Mouse (Mus musculus) hindbrain, embryonic 15.5 days (tissue): ENCODE results near the gene Foxo1. TPM values are rescaled to one million over a fixed set of nuclear protein-coding genes. Genes with fewer than 3 reads are reported as not detected.

ENCODE experiments used
- ATAC-seq: fragments of 200-750 bp; cut with Nextera tagmentation; 2 replicates; pipeline ENCODE4 v1.8.0; 2017; ENCODE audit warnings: low read depth, moderate number of reproducible peaks, moderate TSS enrichment; ENCODE audit not compliant: low FRiP score
- H3K27ac ChIP-seq: fragments of 300-500 bp; sonication (generic); replicated peaks from 2 replicates; pipeline ENCODE4 v1.5.1; 2015; ENCODE audit warnings: mild to moderate bottlenecking, inconsistent platforms
- H3K27me3 ChIP-seq: fragments of 300-500 bp; sonication (generic); 2 replicates; pipeline ENCODE4 v1.6.1; 2015; ENCODE audit warnings: control low read depth, inconsistent platforms
- H3K36me3 ChIP-seq: fragments of 300-500 bp; sonication (generic); 2 replicates; pipeline ENCODE4 v1.6.1; 2015; ENCODE audit warnings: control low read depth, inconsistent platforms
- H3K4me1 ChIP-seq: fragments of 300-500 bp; sonication (generic); replicated peaks from 2 replicates; pipeline ENCODE4 v1.6.1; 2015; ENCODE audit warnings: control low read depth, inconsistent platforms
- H3K4me2 ChIP-seq: fragments of 300-500 bp; sonication (generic); 2 replicates; pipeline ENCODE4 v1.6.1; 2015; ENCODE audit warnings: moderate library complexity, mild to moderate bottlenecking, inconsistent platforms
- H3K4me3 ChIP-seq: fragments of 300-500 bp; sonication (generic); 2 replicates; pipeline ENCODE4 v1.5.1; 2015; ENCODE audit warnings: mild to moderate bottlenecking, inconsistent platforms
- H3K9ac ChIP-seq: fragments of 300-500 bp; sonication (generic); 2 replicates; pipeline ENCODE4 v1.6.1; 2015; ENCODE audit warnings: inconsistent platforms
- H3K9me3 ChIP-seq: fragments of 300-500 bp; sonication (generic); 2 replicates; pipeline ENCODE4 v1.6.1; 2016; ENCODE audit warnings: control low read depth, inconsistent platforms
- WGBS: fragments of 180-500 bp; shearing (Covaris S2); methylation state at CpG from one replicate; pipeline ENCODE4 v1.1.7; 2015; 5-methylcytosine and 5-hydroxymethylcytosine counted together
- polyA plus RNA-seq: library from polyadenylated mRNA; unstranded; fragments of >200 nt; fragmentation: Nextera tagmentation; extraction: Ambion mirVana; gene quantifications from 2 replicates; pipeline ENCODE4 v1.2.1, GENCODE M21; 2015

Foxo1 gene
- polyA plus RNA-seq, 1 experiment from 2014 or later, result 3.4 TPM

DNA sequence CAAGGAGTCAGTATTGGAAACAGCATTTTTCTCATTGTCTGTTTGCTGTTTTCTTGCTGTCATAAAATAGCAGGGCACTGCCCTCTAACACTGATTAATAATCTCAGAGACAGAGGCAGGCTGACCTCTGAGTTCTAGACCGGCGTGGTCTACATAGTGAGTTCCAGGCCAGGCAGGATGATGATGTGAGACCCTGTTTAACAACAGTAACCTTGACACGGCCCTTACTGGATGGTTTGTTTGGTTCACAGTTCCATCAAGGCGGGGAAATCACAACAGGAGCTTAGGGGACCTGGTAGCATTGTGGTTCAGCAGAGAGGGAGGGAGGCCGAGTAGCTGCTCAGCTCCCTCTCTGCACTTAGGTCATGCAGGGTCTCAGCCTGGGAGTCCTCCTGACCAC, 25.8 kb downstream of the Foxo1 start:
- no peaks in the 10 kb centered on the region for H3K27me3 ChIP-seq
- H3K9me3 ChIP-seq, result no peaks in the 10 kb centered on the region
- WGBS, result 68% methylated on average over 5 of the region's 5 CpGs
- H3K36me3 ChIP-seq, result no peaks in the 10 kb centered on the region
- no peak overlapping the region for H3K9ac ChIP-seq
- no peak for ATAC-seq
- no peak overlapping the region for H3K4me3 ChIP-seq
- H3K27ac ChIP-seq, result no peak overlapping the region
- peaks cover 4% of the 10 kb centered on the region for H3K4me1 ChIP-seq
- H3K4me2 ChIP-seq, result no peak overlapping the region

GRCm38 (mm10) chr3:52295688-52296087, 27.6 kb downstream of the Foxo1 start:
- ATAC-seq, result no peak
- 78% methylated on average over 1 of the region's 1 CpGs for WGBS
- H3K27ac ChIP-seq, result no peak overlapping the region
- H3K4me2 ChIP-seq, result no peak overlapping the region
- H3K9ac ChIP-seq, result no peak overlapping the region
- no peaks in the 10 kb centered on the region for H3K9me3 ChIP-seq
- H3K4me3 ChIP-seq, result no peak overlapping the region
- no peaks in the 10 kb centered on the region for H3K36me3 ChIP-seq
- H3K27me3 ChIP-seq, result no peaks in the 10 kb centered on the region
- H3K4me1 ChIP-seq, result peaks cover 4% of the 10 kb centered on the region

DNA sequence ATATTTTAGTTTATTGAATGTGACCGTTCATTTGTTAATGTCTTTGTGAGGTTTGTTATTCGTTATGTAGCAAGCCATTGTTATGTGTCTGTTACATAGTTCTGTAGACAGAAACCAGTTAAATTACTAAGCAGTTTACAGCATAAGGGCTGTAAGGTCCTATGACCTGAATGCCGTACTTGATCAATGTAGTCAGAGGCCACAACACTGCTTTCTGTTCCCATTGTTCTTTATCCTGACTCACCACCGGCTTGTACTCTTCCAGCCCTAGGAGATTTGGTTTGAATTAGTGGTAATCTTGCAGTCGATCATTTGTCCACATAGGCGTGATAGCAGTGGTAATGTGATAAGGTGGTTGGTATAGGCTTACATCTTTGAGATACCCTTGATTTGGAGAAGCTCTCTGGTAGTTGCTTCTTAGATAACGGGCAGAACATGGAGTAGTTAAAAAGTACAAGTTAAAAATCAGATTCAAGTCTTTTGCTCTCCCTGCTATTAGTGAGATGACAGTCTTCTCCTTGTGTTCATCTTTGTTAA, 28.2 kb downstream of the Foxo1 start:
- H3K27ac ChIP-seq, result no peak overlapping the region
- WGBS, result 77% methylated on average over 7 of the region's 7 CpGs
- no peaks in the 10 kb centered on the region for H3K36me3 ChIP-seq
- H3K9ac ChIP-seq, result no peak overlapping the region
- H3K4me1 ChIP-seq, result peaks cover 4% of the 10 kb centered on the region
- no peaks in the 10 kb centered on the region for H3K27me3 ChIP-seq
- no peaks in the 10 kb centered on the region for H3K9me3 ChIP-seq
- no peak overlapping the region for H3K4me2 ChIP-seq
- ATAC-seq, result no peak
- H3K4me3 ChIP-seq, result no peak overlapping the region

- ATAC-seq, result no peak
Measured at GRCm38 (mm10) chr3:52297291-52298018, 29.3 kb downstream of the Foxo1 start.

DNA sequence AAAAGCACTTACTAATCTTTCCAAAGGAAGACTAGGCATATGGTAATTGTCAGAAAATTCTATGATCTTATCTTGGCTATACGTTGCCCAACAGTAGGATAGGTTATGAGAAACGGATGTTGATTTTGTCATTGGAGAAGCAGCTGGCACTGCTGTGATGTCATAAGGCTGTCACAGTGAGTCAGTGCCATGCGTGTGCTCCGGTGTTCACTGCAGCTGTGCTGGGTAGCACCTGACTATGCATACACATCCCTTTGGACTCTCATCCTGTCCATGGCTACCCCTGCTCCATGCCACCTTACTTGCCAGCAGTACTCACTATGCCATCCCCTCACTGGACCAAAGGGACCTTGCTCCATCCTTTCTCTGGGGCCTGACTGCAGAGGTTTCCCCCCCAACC, 30.5 kb downstream of the Foxo1 start:
- WGBS, result 88% methylated on average over 4 of the region's 4 CpGs

More at GRCm38 (mm10) chr3:52297291-52298018, 29.3 kb downstream of the Foxo1 start:
- Histone ChIP-seq H3K9me3 (no peaks in the 10 kb centered on the region), H3K36me3 (no peaks in the 10 kb centered on the region), H3K4me3 (no peak overlapping the region), H3K4me2 (no peak overlapping the region), H3K9ac (no peak overlapping the region), H3K4me1 (peaks cover 4% of the 10 kb centered on the region), H3K27ac (no peak overlapping the region), H3K27me3 (no peaks in the 10 kb centered on the region)
- WGBS, result 84% methylated on average over 15 of the region's 15 CpGs

DNA sequence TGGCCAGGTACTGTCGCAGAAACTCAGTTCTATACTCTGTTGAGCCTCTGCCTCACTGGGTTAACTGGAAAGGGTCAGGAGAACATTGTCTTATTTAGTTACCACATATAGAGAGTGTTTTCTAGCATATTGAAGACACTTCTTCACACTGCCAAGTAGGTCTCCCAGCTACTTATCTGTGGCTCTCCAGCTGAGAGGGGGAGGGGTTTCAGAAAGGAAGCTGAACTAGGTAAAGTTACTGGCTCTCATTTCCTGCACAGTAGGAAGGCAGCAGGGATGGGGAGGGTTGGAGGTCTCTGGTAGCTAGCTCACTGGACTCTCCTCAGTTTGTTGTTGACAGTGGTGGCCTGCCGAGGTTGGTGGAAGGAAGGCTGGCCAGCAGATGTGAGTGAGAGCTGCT, 31.2 kb downstream of the Foxo1 start:
- Histone ChIP-seq H3K9ac (no peak overlapping the region), H3K4me1 (no peaks in the 10 kb centered on the region)
- ATAC-seq, result no peak

More for the DNA sequence above, 30.5 kb downstream of the Foxo1 start:
- no peak overlapping the region for H3K27ac ChIP-seq
- no peak overlapping the region for H3K9ac ChIP-seq
- H3K4me2 ChIP-seq, result no peak overlapping the region
- no peaks in the 10 kb centered on the region for H3K36me3 ChIP-seq
- no peaks in the 10 kb centered on the region for H3K4me1 ChIP-seq
- no peak overlapping the region for H3K4me3 ChIP-seq
- no peaks in the 10 kb centered on the region for H3K9me3 ChIP-seq
- no peak for ATAC-seq
- no peaks in the 10 kb centered on the region for H3K27me3 ChIP-seq

DNA sequence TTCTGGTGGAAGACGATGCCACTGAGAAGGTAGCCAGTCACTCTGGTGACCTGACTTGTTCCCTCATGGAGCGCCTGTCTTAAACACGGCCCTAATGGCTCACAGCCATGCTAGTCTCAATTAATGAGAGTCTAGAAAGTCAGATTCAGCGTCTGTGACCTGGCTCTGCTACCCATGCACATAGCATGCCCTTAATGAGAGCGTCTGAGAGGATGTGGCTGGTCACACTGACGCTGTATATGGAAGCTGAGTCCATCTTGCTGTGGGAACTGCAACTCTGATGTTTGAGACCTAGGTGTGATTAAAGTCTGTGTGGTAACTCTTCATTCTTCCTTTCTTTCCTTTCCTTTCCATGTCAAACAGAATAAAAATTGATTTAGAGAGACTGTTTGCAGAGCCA, 32.4 kb downstream of the Foxo1 start:
- Histone ChIP-seq H3K9ac (no peak overlapping the region), H3K9me3 (no peaks in the 10 kb centered on the region), H3K27ac (no peak overlapping the region), H3K4me3 (no peak overlapping the region), H3K4me1 (no peaks in the 10 kb centered on the region), H3K4me2 (no peak overlapping the region), H3K27me3 (no peaks in the 10 kb centered on the region), H3K36me3 (no peaks in the 10 kb centered on the region)
- no peak for ATAC-seq
- 77% methylated on average over 6 of the region's 6 CpGs for WGBS

More for the DNA sequence above, 31.2 kb downstream of the Foxo1 start:
- Histone ChIP-seq H3K4me2 (no peak overlapping the region), H3K27ac (no peak overlapping the region), H3K9me3 (no peaks in the 10 kb centered on the region), H3K4me3 (no peak overlapping the region), H3K27me3 (no peaks in the 10 kb centered on the region), H3K36me3 (no peaks in the 10 kb centered on the region)
- WGBS, result 66% methylated on average over 2 of the region's 2 CpGs

DNA sequence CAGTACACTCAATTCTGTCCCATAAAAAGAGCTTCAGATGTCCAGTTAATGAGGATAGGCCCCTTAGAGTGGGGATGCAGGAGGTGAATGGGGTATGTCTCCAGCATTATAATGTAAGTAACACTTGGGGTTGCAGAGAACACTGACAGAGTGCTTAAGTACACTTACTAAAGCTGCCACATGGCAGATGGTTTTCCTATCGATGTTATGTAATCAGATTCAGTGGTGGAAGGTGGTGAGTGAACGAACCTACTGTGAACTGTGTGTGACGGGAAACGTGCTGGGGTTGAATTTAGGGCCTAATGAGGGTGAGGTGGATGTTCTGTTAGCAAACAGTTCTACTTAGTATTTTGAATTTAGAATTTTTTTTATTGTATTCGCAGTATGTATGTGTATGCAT, 35.2 kb downstream of the Foxo1 start:
- H3K4me1 ChIP-seq, result no peaks in the 10 kb centered on the region
- no peak overlapping the region for H3K4me3 ChIP-seq
- 83% methylated on average over 5 of the region's 5 CpGs for WGBS
- H3K9ac ChIP-seq, result no peak overlapping the region
- H3K9me3 ChIP-seq, result no peaks in the 10 kb centered on the region
- H3K27me3 ChIP-seq, result no peaks in the 10 kb centered on the region
- no peak overlapping the region for H3K27ac ChIP-seq
- no peak overlapping the region for H3K4me2 ChIP-seq
- H3K36me3 ChIP-seq, result no peaks in the 10 kb centered on the region
- no peak for ATAC-seq

- H3K4me2 ChIP-seq, result no peak overlapping the region
- WGBS, result 67% methylated on average over 5 of the region's 5 CpGs
- no peaks in the 10 kb centered on the region for H3K4me1 ChIP-seq
- ATAC-seq, result no peak
- no peak overlapping the region for H3K27ac ChIP-seq
- no peak overlapping the region for H3K4me3 ChIP-seq
- H3K9ac ChIP-seq, result no peak overlapping the region
- H3K36me3 ChIP-seq, result no peaks in the 10 kb centered on the region
- H3K27me3 ChIP-seq, result no peaks in the 10 kb centered on the region
- no peaks in the 10 kb centered on the region for H3K9me3 ChIP-seq
Measured at GRCm38 (mm10) chr3:52308586-52309321, 40.6 kb downstream of the Foxo1 start.

DNA sequence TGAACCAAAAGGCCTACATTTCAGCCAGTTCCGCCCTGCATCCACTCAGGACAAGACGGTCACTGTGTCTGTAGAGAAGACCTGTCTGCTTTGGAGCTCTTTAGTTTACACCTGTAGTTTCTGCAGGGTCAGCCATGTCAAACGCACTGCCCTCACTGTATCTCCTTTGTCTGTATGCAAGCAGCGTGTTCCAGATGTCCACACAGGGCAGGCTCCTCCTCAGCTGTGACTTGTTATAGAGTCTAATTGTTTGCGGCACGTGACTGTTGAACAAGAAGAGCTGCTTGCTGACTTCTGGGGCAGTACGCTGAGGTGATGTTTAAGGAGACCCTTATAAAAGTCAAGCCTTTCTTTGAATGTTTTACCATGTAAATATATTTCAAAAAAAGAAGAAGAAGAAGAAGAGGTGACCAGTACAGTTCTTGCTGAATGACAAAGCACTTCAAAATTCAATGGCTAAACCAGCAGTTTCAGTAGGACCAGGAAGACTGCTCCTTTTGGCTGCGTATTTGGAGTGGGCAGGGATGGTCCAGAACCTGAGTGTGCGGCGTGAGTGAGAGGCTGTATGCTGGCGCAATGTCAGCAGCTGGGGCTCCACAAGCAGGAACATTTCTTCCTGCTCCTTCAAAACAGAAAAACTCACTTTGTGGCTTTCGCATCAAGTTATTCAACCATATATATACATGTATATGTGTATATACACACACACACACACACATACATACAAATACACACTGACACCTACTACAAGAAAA, 52.6 kb downstream of the Foxo1 start:
- H3K4me3 ChIP-seq, result no peak overlapping the region
- no peak overlapping the region for H3K27ac ChIP-seq
- H3K4me1 ChIP-seq, result peaks cover 8% of the 10 kb centered on the region; the same call in 1 of the 2 replicates
- no peak overlapping the region for H3K9ac ChIP-seq
- no peaks in the 10 kb centered on the region for H3K27me3 ChIP-seq
- H3K9me3 ChIP-seq, result no peaks in the 10 kb centered on the region
- no peaks in the 10 kb centered on the region for H3K36me3 ChIP-seq
- H3K4me2 ChIP-seq, result no peak overlapping the region
- 91% methylated on average over 12 of the region's 12 CpGs for WGBS
- no peak for ATAC-seq

- Histone ChIP-seq H3K36me3 (no peaks in the 10 kb centered on the region), H3K9ac (no peak overlapping the region), H3K4me1 (peaks cover 8% of the 10 kb centered on the region; the same call in 1 of the 2 replicates), H3K4me2 (no peak overlapping the region), H3K9me3 (no peaks in the 10 kb centered on the region), H3K27me3 (no peaks in the 10 kb centered on the region), H3K4me3 (no peak overlapping the region), H3K27ac (no peak overlapping the region)
- WGBS, result 51% methylated on average over 9 of the region's 9 CpGs
- ATAC-seq, result no peak
Measured at GRCm38 (mm10) chr3:52322401-52323385, 54.6 kb downstream of the Foxo1 start.
